Mouse (Mus musculus) limb, embryonic 14.5 days (tissue): Measurements from ENCODE around the gene Ncoa5. TPM values are rescaled to one million over a fixed set of nuclear protein-coding genes. Genes with fewer than 3 reads are reported as not detected.

Source experiments
- ATAC-seq: fragments of 200-750 bp; cut with Nextera tagmentation; 2 replicates; pipeline ENCODE4 v1.8.0; 2017; ENCODE audit warnings: low read depth, moderate number of reproducible peaks, moderate TSS enrichment; ENCODE audit not compliant: low FRiP score
- DNase-seq: peaks from one replicate; pipeline ENCODE4 v3.0.0-alpha.2; 2015; ENCODE audit warnings: low spot score
- H3K27ac ChIP-seq: fragments of 300-500 bp; sonication (generic); replicated peaks from 2 replicates; pipeline ENCODE4 v1.5.1; 2014; ENCODE audit warnings: low read depth, mild to moderate bottlenecking, low read length, moderate library complexity, mixed read lengths
- H3K27me3 ChIP-seq: fragments of 300-500 bp; sonication (generic); 2 replicates; pipeline ENCODE4 v1.6.1; 2014; ENCODE audit warnings: low read length, mixed read lengths; ENCODE audit not compliant: control insufficient read depth, insufficient read depth
- H3K36me3 ChIP-seq: fragments of 300-500 bp; sonication (generic); 2 replicates; pipeline ENCODE4 v1.6.1; 2014; ENCODE audit warnings: mild to moderate bottlenecking, low read length, moderate library complexity, mixed read lengths; ENCODE audit not compliant: control insufficient read depth, insufficient read depth
- H3K4me1 ChIP-seq: fragments of 300-500 bp; sonication (generic); 2 replicates; pipeline ENCODE4 v1.6.1; 2014; ENCODE audit warnings: antibody characterized with exemption, low read length, mixed read lengths; ENCODE audit not compliant: control insufficient read depth, insufficient read depth
- H3K4me2 ChIP-seq: fragments of 300-500 bp; sonication (generic); replicated peaks from 2 replicates; pipeline ENCODE4 v1.6.1; 2014; ENCODE audit warnings: low read depth, mild to moderate bottlenecking, low read length, moderate library complexity; ENCODE audit not compliant: severe bottlenecking
- H3K4me3 ChIP-seq: fragments of 300-500 bp; sonication (generic); replicated peaks from 2 replicates; pipeline ENCODE4 v1.5.1; 2014; ENCODE audit warnings: low read length
- H3K9ac ChIP-seq: fragments of 300-500 bp; sonication (generic); 2 replicates; pipeline ENCODE4 v1.6.1; 2014; ENCODE audit warnings: mild to moderate bottlenecking, low read depth, low read length, moderate library complexity; ENCODE audit not compliant: severe bottlenecking
- H3K9me3 ChIP-seq: fragments of 300-500 bp; sonication (generic); 2 replicates; pipeline ENCODE4 v1.6.1; 2016; ENCODE audit warnings: low read length; ENCODE audit not compliant: control insufficient read depth
- POLR2A ChIP-seq: fragments of 200-500 bp; IDR thresholded peaks from 2 replicates; pipeline ENCODE4 v1.8.0; 2012; ENCODE audit warnings: inconsistent platforms, mild to moderate bottlenecking, moderate library complexity, borderline replicate concordance; ENCODE audit not compliant: insufficient read depth, insufficient read length; ENCODE audit errors: extremely low read depth
- WGBS: fragments of 180-500 bp; shearing (Covaris S2); extraction: QIAGEN DNeasy Blood & Tissue Kit; methylation state at CpG from one replicate; pipeline ENCODE4 v1.1.7; 2014; 5-methylcytosine and 5-hydroxymethylcytosine counted together
- polyA plus RNA-seq, 2 experiments: library from polyadenylated mRNA; depleted of rRNA in 1 of 2; stranded (reverse) in 1 of 2; unstranded in 1 of 2; fragments of >200 nt; fragmentation: Nextera tagmentation in 1 of 2; extraction: Ambion mirVana in 1 of 2; gene quantifications; 2 replicates each; pipeline versions ENCODE4 v1.2.1 to v1.2.3; 2012 to 2014

Ncoa5 gene
- polyA plus RNA-seq, 2 experiments, result 58.7 to 77.3 TPM

DNA sequence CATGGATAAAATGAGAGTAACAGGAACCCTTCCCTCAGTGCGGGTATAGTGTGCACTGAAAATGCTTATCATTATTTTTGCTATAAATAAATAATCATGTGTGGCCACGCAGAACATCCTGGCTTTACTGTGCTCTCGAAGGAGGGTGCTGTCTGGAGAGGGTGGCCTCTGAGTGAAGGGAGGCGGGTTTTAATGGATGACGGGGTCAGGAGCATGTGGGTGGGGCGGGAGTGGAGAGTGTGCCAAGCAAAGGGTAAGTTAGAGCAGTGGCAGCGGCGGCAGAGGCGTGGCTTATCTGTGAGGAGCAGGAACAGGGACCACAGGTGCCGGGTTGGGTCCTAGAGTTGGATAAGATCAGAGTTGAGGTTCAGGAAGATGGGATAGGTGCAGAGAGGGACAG is 42.9 kb downstream of the Ncoa5 start:
- H3K4me2 ChIP-seq, result no peak overlapping the region
- H3K9me3 ChIP-seq, result no peaks in the 10 kb centered on the region
- no peaks in the 10 kb centered on the region for H3K4me1 ChIP-seq
- ATAC-seq (no peak), DNase-seq (no peak)
- H3K36me3 ChIP-seq, result no peaks in the 10 kb centered on the region
- H3K9ac ChIP-seq, result no peak overlapping the region
- peaks cover 16% of the 10 kb centered on the region for H3K27me3 ChIP-seq
- H3K27ac ChIP-seq, result no peak overlapping the region
- no peak for TF ChIP-seq POLR2A
- H3K4me3 ChIP-seq, result no peak overlapping the region
- WGBS, result 47% methylated on average over 10 of the region's 10 CpGs

- Histone ChIP-seq H3K4me1 (no peaks in the 10 kb centered on the region), H3K4me2 (no peak overlapping the region), H3K9me3 (no peaks in the 10 kb centered on the region), H3K4me3 (no peak overlapping the region), H3K27ac (no peak overlapping the region), H3K27me3 (peaks cover 9% of the 10 kb centered on the region; the same call in 1 of the 2 replicates), H3K36me3 (no peaks in the 10 kb centered on the region), H3K9ac (no peak overlapping the region)
- WGBS, result 77% methylated on average over 3 of the region's 3 CpGs
- TF ChIP-seq POLR2A, result no peak
- ATAC-seq, result no peak
- no peak for DNase-seq
Observed at GRCm38 (mm10) chr2:164991111-164991510, 43.6 kb downstream of the Ncoa5 start.

DNA sequence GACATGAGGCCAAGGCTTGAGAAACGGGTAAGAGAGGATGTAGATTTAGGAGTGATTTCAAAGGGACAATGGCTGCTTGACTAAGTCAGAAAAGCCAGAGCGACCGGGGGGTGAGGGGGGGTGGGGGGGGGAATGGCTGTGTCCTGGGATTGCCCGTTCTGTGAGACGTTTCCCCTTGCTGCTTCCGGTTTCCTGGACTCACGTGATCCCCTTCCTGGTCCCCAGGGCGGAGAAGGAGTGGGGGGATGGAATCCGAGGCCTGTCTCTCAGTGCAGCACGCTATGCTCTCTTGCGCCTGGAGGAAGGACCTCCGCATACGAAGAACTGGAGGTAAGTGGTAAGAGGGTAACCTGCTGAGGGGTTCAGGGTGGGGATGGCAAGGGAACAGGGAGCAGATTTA is 45.9 kb downstream of the Ncoa5 start:
- H3K4me1 ChIP-seq, result no peaks in the 10 kb centered on the region
- H3K9me3 ChIP-seq, result no peaks in the 10 kb centered on the region
- H3K4me2 ChIP-seq, result no peak overlapping the region
- 59% methylated on average over 11 of the region's 13 CpGs for WGBS
- H3K9ac ChIP-seq, result no peak overlapping the region
- DNase-seq, result no peak
- no peaks in the 10 kb centered on the region for H3K27me3 ChIP-seq
- H3K4me3 ChIP-seq, result no peak overlapping the region
- ATAC-seq, result no peak
- TF ChIP-seq POLR2A, result no peak
- no peaks in the 10 kb centered on the region for H3K36me3 ChIP-seq
- H3K27ac ChIP-seq, result no peak overlapping the region

DNA sequence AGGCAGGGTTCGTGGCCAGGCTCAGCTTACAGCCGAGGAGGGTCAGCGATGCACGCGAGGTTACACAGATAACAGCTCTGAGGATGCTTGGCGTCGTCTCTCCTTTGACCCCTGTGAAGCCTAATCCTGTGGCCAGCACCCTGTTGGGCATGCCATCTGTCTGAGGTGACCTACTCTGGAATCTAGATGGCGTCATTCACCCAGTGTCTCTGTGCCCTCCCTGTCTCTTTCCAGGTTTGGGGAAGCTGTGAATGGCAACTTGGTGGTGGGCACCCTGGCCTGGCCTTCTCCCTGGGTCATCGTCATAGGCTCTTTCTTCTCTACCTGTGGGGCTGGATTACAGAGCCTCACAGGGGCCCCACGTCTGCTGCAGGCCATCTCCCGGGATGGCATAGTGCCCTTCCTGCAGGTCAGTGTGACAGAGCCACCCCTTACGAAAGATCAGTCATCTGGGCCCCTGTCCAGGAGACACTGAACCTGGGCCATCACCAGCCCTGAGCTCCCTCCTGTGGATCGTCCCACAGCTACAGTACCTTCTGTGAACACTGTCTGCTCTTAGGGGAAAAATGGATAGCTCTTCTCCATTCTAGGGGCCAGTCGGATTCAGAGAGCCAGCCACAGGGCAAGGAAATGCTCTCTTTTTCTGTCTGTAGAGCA is 48.2 kb downstream of the Ncoa5 start:
- Histone ChIP-seq H3K9me3 (no peaks in the 10 kb centered on the region), H3K27me3 (no peaks in the 10 kb centered on the region), H3K4me3 (no peak overlapping the region), H3K4me1 (no peaks in the 10 kb centered on the region), H3K36me3 (no peaks in the 10 kb centered on the region), H3K4me2 (no peak overlapping the region), H3K27ac (no peak overlapping the region), H3K9ac (no peak overlapping the region)
- DNase-seq (no peak), ATAC-seq (no peak)
- TF ChIP-seq POLR2A, result no peak
- WGBS, result 70% methylated on average over 14 of the region's 14 CpGs

GRCm38 (mm10) chr2:164985962-164986361 is 48.7 kb downstream of the Ncoa5 start:
- H3K36me3 ChIP-seq, result no peaks in the 10 kb centered on the region
- 81% methylated on average over 6 of the region's 6 CpGs for WGBS
- DNase-seq (no peak), ATAC-seq (no peak)
- no peaks in the 10 kb centered on the region for H3K4me1 ChIP-seq
- no peaks in the 10 kb centered on the region for H3K27me3 ChIP-seq
- H3K9ac ChIP-seq, result no peak overlapping the region
- H3K4me3 ChIP-seq, result no peak overlapping the region
- H3K4me2 ChIP-seq, result no peak overlapping the region
- TF ChIP-seq POLR2A, result no peak
- H3K27ac ChIP-seq, result no peak overlapping the region
- H3K9me3 ChIP-seq, result no peaks in the 10 kb centered on the region
